Mouse (Mus musculus) right cerebral cortex, postnatal 10 days (tissue): ENCODE data around the gene Gm42420.
A peak's percentile ranks its signal among the peaks of the same experiment; 100 is the strongest.

Source experiments
- DNase-seq, 2 experiments: peaks; one replicate each; pipeline ENCODE4 v3.0.0; 2021; ENCODE audit warnings: low spot score in 2 of 2

The Gm42420 gene

DNA sequence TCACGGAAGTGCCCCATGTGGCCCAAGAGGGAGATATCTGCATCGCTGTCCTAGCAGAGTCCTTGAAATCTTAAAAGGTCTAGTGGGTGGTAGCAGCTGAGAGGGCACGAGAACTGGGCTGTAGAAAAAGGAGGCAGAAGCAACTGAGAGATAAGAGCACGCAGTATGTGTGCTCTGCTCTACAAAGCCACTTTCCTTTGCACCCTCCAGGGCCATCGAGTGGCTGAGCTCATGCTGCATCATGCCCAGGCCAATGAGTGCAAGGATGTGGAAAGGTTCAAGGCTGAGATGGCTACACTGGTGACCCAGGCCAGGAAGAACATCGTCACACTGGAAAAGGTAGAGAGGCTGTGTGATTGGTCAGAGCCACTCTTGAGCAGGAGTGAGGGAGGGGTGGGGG lies at the start of gene Gm42420:
Gm42420 (plus strand) TSS at position 237 of the 400 bp plus-strand sequence.
- no peak for DNase-seq

DNA sequence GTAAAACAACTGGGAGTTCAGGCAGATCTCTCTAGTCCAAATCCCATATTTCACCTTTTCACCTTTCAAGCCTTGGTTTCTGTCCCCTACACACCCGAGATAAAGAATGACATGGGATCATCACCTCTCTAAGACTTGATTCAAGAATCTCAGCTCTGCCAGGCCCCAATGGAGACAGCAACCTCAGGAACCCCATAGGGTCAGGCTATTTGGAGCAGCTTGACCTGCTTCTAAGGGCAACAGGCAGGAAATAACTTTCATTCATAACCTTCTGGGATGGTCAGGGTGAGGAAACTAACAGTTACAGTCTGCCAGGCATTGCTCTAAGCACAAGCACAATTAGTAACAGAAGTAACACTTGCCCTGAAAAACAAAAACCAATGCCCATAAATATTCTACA lies 48.9 kb upstream of the Gm42420 start:
- DNase-seq: no peak

GRCm38 (mm10) chr6:39537276-39537675 lies 48.3 kb upstream of the Gm42420 start:
- DNase-seq: no peak

DNA sequence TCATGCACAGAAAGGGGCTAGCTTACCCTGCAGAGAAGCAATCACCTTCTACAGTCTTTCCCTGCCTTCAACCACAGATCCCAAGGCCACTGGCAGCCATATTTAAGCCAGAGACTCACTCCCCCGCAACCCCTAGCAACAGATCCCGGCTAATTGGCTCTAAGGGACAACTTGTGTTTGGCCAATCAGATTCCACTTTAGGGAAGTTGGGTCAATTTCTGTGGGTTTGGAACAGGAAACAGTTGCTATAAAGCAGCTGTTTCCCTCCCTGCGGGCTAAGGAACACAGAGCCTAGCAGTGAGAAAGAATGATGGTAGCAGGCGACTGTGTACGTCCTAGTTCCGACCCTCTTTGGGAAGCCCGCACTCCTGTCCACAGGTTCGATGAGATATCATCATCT lies 47.3 kb upstream of the Gm42420 start:
- DNase-seq: no peak

DNA sequence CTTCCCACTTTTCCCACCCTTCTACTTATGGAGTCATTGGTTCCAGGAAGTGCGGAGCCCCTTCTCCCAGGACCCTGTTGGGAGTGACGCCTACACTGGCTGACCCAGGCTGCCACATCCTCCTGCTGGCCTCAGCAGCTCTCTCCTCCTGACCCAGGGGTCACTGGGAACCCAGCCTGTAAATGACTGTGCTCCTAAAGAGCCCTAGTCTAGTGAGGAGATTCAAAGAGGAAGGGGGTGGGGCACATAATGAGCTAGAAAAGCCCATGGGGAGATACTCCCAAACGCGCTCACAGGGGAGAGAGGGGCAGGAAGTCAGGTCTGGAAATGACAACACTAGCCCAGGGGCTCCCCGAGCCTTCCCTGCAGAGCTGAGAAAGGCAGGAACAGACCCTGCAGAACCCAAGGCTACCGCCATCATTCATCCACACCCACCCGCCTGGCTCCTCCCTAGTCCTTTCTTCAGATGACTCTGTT lies 45.8 kb upstream of the Gm42420 start:
- no peak for DNase-seq

DNA sequence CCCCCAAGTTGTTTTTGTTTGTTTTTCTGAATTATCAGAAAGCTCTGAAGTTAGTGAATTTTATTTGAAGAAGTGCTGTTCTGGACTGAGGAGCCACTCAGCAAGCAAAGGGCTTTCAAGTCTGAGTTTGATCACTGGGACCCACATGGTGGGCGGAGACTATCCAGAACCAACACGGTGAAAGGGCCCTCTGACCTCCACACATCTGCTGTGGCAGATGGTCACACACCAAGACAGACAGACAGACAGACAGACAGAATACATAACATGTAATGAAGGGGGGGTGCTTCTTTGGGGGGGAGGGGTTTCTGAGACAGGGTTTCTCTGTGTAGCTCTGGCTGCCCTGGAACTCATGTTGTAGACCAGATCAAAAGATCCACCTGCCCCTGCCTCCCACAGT lies 45.0 kb upstream of the Gm42420 start:
- DNase-seq: no peak

- DNase-seq: peak; percentile 77 to 80
Measured at GRCm38 (mm10) chr6:39542631-39543597, 42.6 kb upstream of the Gm42420 start.

- no peak for DNase-seq
Measured at GRCm38 (mm10) chr6:39543769-39544420, 41.7 kb upstream of the Gm42420 start.

DNA sequence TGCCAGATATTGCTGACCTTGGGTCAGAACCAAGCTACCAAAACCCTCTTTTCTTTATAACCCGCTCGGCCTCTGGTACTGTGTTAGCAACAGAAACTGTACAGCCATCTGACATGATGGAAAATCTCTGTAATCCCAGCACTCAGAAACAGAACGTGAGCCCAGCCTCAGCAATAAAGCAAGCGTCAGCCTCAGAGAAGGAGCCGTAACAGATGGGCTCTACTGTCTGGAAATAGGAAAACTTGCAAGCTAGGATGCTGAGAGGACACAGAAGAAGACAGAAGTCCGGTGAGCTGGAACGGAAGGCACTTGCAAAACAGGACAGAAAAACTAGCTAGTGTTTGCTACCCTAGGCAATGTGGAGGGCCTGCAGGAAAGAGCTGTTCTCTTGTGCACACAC lies 40.1 kb upstream of the Gm42420 start:
- DNase-seq: no peak

DNA sequence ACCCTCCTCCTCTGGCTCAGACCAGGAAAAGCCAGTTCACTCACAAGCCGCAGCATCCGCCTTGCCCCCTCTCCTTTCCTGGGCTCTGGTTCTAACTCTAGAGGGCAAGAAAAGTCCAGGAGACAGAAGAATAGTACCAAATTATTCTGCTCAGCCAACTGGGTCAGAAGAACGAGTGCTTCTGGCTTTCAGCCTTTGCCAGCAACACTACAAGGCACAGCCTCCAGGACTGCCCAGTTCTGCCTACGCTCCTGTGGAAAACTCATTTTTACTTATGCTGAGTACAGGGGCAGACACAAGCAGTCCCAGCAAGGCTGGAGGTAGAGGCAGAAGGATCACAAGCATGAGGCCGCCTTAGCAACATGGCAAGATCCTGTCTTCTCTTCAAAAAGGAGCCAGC lies 37.5 kb upstream of the Gm42420 start:
- no peak for DNase-seq

DNA sequence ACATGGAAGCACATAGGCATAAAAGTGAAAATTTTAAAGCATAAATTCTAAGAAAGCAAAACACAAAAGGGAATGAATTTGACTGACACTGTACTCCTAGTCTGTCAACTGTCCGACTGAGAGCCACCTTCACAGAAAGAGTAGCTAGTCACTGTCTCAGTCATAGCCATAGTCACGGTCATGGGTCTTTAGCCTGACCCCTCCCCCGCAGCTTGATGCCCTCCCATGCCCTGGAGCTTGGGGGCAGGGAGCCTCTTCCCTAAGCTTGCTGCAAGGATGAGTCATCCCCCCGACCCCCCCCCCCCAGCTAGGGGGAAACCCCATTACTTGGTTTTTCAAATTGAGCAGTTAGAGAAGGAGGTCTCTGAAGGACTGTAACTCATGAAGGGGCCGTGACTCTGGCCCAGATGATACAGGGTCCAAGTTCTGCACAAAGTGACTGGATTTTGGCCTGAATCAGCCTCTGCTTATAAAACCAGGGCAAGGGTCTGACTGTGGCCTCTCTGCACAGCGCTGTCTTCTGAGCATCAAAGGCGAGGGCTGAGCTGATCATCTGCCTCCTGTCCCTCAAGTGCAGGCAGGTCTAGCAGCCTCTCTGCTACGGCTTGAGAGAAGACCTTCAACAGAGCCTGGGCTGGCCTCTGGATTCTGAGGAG lies 33.4 kb upstream of the Gm42420 start:
- DNase-seq: no peak

DNA sequence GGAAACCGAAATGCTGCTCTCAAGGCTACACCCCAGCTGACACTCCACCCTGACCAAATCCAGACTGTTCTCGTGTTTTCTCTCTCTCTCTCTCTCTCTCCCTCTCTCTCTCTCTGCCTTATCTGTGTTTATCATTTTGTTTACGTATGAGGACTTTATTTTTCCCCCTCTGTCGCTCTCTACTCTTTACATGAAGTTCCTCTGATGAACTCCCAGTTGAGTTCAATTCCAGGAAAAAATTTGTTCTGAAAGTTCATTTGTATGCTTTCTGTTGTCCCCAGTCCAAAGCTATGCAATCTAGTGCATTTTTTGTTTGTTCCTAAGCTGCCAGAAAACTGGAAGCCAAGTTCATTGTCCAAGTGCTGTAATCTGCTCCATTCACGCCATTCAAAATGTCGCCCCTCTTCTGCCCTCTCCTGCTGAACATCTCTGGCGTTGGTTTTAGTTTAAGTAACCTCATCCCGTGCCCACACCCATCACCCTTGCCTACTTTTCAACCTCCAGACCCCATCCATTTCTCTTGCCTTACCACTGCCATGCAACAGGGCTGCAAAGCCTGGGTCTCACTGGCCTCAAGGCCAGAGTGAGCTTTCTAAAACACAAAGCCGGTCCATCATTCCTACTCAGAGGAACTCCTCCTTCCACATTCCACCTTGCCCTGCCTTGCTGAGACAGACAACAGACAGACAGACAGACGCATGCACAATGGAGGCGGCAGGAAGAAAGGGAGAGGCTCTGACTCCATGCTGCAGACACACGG lies 30.5 kb upstream of the Gm42420 start:
- no peak for DNase-seq

DNA sequence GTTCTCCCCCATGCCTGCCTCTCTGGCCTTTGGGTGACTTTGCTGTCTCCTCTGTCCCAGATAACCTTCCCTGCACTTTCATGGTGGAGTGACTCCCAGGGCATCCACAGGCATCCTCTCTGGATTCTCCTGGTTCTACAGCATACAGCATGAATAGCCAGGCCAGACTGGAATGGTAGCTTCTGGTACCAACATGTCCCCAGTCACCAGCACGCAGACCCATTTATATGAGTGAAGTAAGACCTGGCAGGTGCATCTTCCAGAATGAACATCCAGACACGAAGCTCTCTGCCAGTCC lies 30.0 kb upstream of the Gm42420 start:
- DNase-seq: no peak

GRCm38 (mm10) chr6:39556900-39557659 lies 28.5 kb upstream of the Gm42420 start:
- peak in 1 of 2 experiments; percentile 60 for DNase-seq

- peak; percentile 94 to 95 for DNase-seq
Measured at GRCm38 (mm10) chr6:39557723-39558261, 27.8 kb upstream of the Gm42420 start, which contains the start of gene Dennd2a. Dennd2a (minus strand) TSS chr6:39557867.

GRCm38 (mm10) chr6:39559276-39559939 lies 26.1 kb upstream of the Gm42420 start:
- DNase-seq: no peak

DNA sequence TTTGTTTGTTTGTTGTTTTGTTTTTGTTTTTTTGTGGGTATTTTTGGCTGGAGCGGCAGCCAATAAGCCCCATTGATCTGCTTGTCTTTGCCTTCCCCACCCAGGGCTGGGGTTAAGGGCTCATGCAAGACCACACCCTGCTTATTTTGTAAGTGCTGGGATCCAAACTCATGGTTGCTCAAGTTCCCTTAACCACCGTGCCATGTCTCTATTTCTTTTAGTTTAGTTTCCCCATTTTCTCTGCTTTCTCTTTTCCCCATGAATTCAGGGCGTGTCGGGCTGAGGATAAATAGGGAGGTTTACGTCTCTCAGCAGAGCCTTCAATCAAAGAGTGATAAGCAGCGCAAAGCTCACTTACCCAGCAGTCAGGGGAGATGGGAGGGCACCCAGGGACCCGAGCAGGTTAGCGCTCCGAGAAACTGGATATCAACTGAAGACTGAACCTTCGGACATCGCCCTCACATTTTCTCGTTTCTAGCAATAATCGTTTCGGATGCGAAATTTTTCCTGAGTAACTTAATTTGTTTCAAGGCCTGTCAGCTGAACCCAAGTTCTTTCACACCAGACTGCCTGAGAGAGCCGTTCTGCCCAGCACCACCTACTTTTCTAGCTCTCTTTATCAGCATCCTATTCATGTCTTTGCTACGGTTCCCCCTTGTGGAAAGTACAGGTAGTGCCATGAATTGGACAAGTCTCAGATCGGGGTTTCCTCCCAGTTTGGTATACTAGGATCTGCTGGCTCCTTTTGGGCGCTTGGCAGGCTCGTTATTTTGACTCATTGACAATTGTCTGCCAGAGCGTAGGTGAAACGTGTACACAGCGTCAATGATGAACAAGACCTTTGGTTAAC lies 23.2 kb upstream of the Gm42420 start:
- peak; percentile 89 to 90 for DNase-seq

DNA sequence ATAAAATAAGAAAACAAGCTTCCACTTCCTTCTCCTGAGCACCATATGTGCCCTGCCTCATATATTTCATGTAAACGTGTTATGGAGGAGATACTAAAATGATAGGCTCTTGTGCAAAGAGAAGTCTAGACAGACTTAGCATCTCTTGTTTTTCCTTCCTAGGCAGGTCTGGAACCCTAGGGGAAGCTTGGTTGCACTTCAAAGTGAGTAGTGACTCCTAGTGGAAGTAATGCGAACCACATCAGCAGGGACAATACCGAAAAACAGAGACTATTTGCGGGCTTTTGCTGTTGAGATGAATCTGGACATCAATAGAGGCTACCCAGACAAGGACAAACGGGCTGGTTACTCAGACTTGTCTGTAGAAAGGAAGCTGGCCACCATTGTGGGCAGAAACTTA lies 18.0 kb upstream of the Gm42420 start:
- DNase-seq: no peak

- no peak for DNase-seq
Measured at GRCm38 (mm10) chr6:39570426-39570825, 15.1 kb upstream of the Gm42420 start.
